16 mouse cellular contexts compared by ENCODE assay signal in the genomic region with DNA sequence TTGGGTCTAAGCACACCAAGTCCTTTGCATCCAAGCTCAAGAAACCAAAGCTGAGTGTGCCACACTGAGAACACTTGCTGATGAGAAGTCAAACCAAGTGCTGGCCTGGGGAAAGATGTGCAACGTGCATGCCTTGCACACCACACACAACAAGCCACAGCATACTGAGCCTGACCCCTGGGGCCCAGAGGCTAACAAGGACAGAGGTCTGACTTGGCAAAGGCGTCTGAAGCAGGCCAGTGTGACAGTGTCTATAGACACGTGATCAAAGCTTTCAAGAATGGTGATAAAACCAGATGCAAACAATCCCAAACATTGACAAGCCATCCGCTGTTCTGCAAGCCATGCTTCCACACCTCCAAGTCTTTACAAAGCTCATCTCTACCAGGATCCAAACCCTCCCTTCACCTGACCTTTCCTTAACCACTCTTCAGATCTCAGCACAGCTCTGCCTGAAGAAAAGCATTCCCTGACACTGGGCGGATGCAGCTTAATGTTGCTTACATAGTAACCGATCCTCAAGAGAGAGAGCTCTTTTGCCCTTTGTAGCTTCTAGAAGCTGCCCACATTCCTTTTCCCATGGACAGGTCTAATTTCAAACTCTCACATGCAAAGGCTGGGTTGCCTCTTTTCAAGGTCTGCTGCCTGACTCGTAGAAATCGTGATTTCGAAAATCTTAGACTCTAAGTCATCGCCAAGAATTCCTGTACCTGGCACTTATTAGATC. TPM values are rescaled to one million over a fixed set of nuclear protein-coding genes. Genes with fewer than 3 reads are reported as not detected.
DNase-seq lines count a peak whose midpoint lies in the region; ATAC-seq and TF ChIP-seq lines count a peak whose summit lies in the region.
"Had no signal": no experiment of that assay in that cellular context is flagged by ENCODE, and none has a peak within 500 bp of the region (broad histone marks: within the 10 kb centered on the region; RNA-seq: fewer than 3 reads in every experiment).

No protein-coding gene starts in this region.

- intact Hi-C loops in heart, postnatal 14 days (cut with DNase I), result loop anchor here (10.0 kb wide), 1 partner anchor 329 kb away; no protein-coding TSS in a partner anchor

- no peak for TF ChIP-seq POLR2A in lung, adult 2 months (IDR thresholded peaks at IDR 0.05; ENCODE audit: borderline replicate concordance, extremely low read depth, low read depth, low read length)

- H3K9ac ChIP-seq in heart, embryonic 13.5 days, result peak overlapping the region; percentile 11; the same call in 1 of the 2 replicates
- H3K9ac ChIP-seq in lung, postnatal 0 days (replicated peaks; ENCODE audit: low read depth), result no peak overlapping the region
- no peak overlapping the region for H3K9ac ChIP-seq in embryonic facial prominence, embryonic 11.5 days (replicated peaks; ENCODE audit: low read length)
- H3K9ac ChIP-seq: intestine, embryonic 15.5 days; midbrain, embryonic 13.5 days; neural tube, embryonic 15.5 days had no signal

- no peaks in the 10 kb centered on the region for H3K9me3 ChIP-seq in heart, embryonic 13.5 days
- no peaks in the 10 kb centered on the region for H3K9me3 ChIP-seq in lung, postnatal 0 days (ENCODE audit: low read length)
- no peaks in the 10 kb centered on the region for H3K9me3 ChIP-seq in embryonic facial prominence, embryonic 11.5 days (replicated peaks; ENCODE audit: control insufficient read depth, low read length)
- H3K9me3 ChIP-seq: intestine, embryonic 15.5 days; midbrain, embryonic 13.5 days; neural tube, embryonic 15.5 days had no signal

- no peak for TF ChIP-seq EP300 in lung, postnatal 0 days (IDR thresholded peaks at IDR 0.05)

- no peak for DNase-seq in heart, postnatal 14 days
- peak; percentile 25 for DNase-seq in lung, postnatal 0 days (ENCODE audit: low spot score)
- DNase-seq in lung, adult 2 months, result no peak
- DNase-seq in embryonic facial prominence, embryonic 11.5 days (ENCODE audit: low spot score), result peak; percentile 37
- peak; percentile 29 for DNase-seq in mesoderm, embryonic 11.5 days (ENCODE audit: low read depth, low spot score)
- no peak for DNase-seq in right cerebral cortex, postnatal 4 days
- no peak for DNase-seq in spleen, postnatal 36 days (ENCODE audit: low spot score in 2 of 2)
- DNase-seq: cerebellum, adult 8-10 months; gastrocnemius, postnatal 36 days; left cerebral cortex, postnatal 4 days; spleen, adult 18-20 months; thymus, postnatal 4 days had no signal

- WGBS in heart, embryonic 13.5 days, result 35% methylated on average over 10 of the region's 10 CpGs
- 30% methylated on average over 10 of the region's 10 CpGs for whole genome bisulfite sequencing in lung, postnatal 0 days
- WGBS in lung, adult 2 months, result 41% methylated on average over 10 of the region's 10 CpGs
- 57% methylated on average over 10 of the region's 10 CpGs for WGBS in embryonic facial prominence, embryonic 11.5 days

- no peak for ATAC-seq in heart, embryonic 13.5 days (ENCODE audit: extremely low read depth, insufficient number of reproducible peaks, low FRiP score, low TSS enrichment)
- peak; percentile 39 for ATAC-seq in lung, postnatal 0 days
- ATAC-seq in embryonic facial prominence, embryonic 11.5 days (replicated peaks; ENCODE audit: insufficient number of reproducible peaks, low FRiP score, low TSS enrichment, low read depth), result no peak
- ATAC-seq: intestine, embryonic 15.5 days; midbrain, embryonic 13.5 days had no signal

- TF ChIP-seq CTCF in lung, postnatal 0 days (IDR thresholded peaks at IDR 0.05), result no peak
- TF ChIP-seq CTCF in lung, adult 2 months (IDR thresholded peaks at IDR 0.05; ENCODE audit: insufficient read depth, low read length), result no peak

- H3K27ac ChIP-seq in heart, embryonic 13.5 days (replicated peaks), result peak overlapping the region; percentile 78
- peak overlapping the region; percentile 33 for H3K27ac ChIP-seq in lung, postnatal 0 days (ENCODE audit: low read length)
- H3K27ac ChIP-seq in embryonic facial prominence, embryonic 11.5 days (replicated peaks; ENCODE audit: low read depth, low read length), result no peak overlapping the region
- H3K27ac ChIP-seq: intestine, embryonic 15.5 days; midbrain, embryonic 13.5 days; neural tube, embryonic 15.5 days had no signal

- no peak overlapping the region for H3K4me3 ChIP-seq in heart, embryonic 13.5 days
- no peak overlapping the region for H3K4me3 ChIP-seq in lung, postnatal 0 days (ENCODE audit: low read depth, low read length)
- H3K4me3 ChIP-seq in lung, adult 2 months (replicated peaks; ENCODE audit: extremely low read depth, low read depth, low read length), result no peak overlapping the region
- no peak overlapping the region for H3K4me3 ChIP-seq in embryonic facial prominence, embryonic 11.5 days (ENCODE audit: low read depth, low read length)
- H3K4me3 ChIP-seq: intestine, embryonic 15.5 days; midbrain, embryonic 13.5 days; neural tube, embryonic 15.5 days had no signal

- H3K27me3 ChIP-seq in heart, embryonic 13.5 days (replicated peaks), result no peaks in the 10 kb centered on the region
- H3K27me3 ChIP-seq in lung, postnatal 0 days (replicated peaks; ENCODE audit: insufficient read depth, low read length), result no peaks in the 10 kb centered on the region
- H3K27me3 ChIP-seq in embryonic facial prominence, embryonic 11.5 days (ENCODE audit: control insufficient read depth, insufficient read depth, low read length), result no peaks in the 10 kb centered on the region
- H3K27me3 ChIP-seq: intestine, embryonic 15.5 days; midbrain, embryonic 13.5 days; neural tube, embryonic 15.5 days had no signal

- H3K4me1 ChIP-seq in heart, embryonic 13.5 days, result peaks cover 66% of the 10 kb centered on the region
- peaks cover 30% of the 10 kb centered on the region for H3K4me1 ChIP-seq in lung, postnatal 0 days (ENCODE audit: insufficient read depth, low read depth, low read length)
- peaks cover 36% of the 10 kb centered on the region for H3K4me1 ChIP-seq in lung, adult 2 months (ENCODE audit: control insufficient read depth, insufficient read depth, low read length)
- no peaks in the 10 kb centered on the region for H3K4me1 ChIP-seq in embryonic facial prominence, embryonic 11.5 days (ENCODE audit: control insufficient read depth, insufficient read depth, low read length)

- H3K36me3 ChIP-seq in heart, embryonic 13.5 days, result peaks cover 18% of the 10 kb centered on the region
- no peaks in the 10 kb centered on the region for H3K36me3 ChIP-seq in lung, postnatal 0 days (ENCODE audit: insufficient read depth, low read length)
- no peaks in the 10 kb centered on the region for H3K36me3 ChIP-seq in embryonic facial prominence, embryonic 11.5 days (replicated peaks; ENCODE audit: control insufficient read depth, insufficient read depth, low read depth, low read length)
- H3K36me3 ChIP-seq: intestine, embryonic 15.5 days; neural tube, embryonic 15.5 days had no signal

- H3K4me2 ChIP-seq in heart, embryonic 13.5 days, result peak overlapping the region; percentile 37
- H3K4me2 ChIP-seq in lung, postnatal 0 days (replicated peaks; ENCODE audit: low read depth, low read length), result no peak overlapping the region
- no peak overlapping the region for H3K4me2 ChIP-seq in embryonic facial prominence, embryonic 11.5 days (ENCODE audit: low read depth, low read length)
- H3K4me2 ChIP-seq: intestine, embryonic 15.5 days; midbrain, embryonic 13.5 days; neural tube, embryonic 15.5 days had no signal

RNA-seq across cellular contexts. Expression of gene Sec24b, which starts 7.8 kb away (rescaled TPM):
- 24.5 and 25.3 TPM in 2 replicates for polyA plus RNA-seq in heart, embryonic 13.5 days (2015; fragmentation: Nextera tagmentation; extraction: Ambion mirVana)
- total RNA-seq in heart, postnatal 14 days (2021), result 10 to 100 TPM; 33.4 to 34.8 TPM
- 21.5 and 21.8 TPM in 2 replicates for polyA plus RNA-seq in lung, postnatal 0 days (2015; fragmentation: Nextera tagmentation; extraction: Ambion mirVana)
- 63.4 and 72.6 TPM in 2 replicates for polyA plus RNA-seq in lung, adult 2 months (2012; rRNA removed)
- polyA plus RNA-seq in embryonic facial prominence, embryonic 11.5 days (2014; fragmentation: Nextera tagmentation; extraction: Ambion mirVana), result 24.8 and 33.1 TPM in 2 replicates

Comparison
In these comparisons a context has a peak if more than half of its experiments do, and no peak if none do; other contexts are left out.
1. DNase-seq: peak in lung, postnatal 0 days (single experiment), embryonic facial prominence, embryonic 11.5 days (single experiment) and mesoderm, embryonic 11.5 days (single experiment); none in heart, postnatal 14 days (0 of 2), lung, adult 2 months (single experiment), right cerebral cortex, postnatal 4 days (single experiment) and spleen, postnatal 36 days (0 of 2).